Mouse (Mus musculus): Measurements from ENCODE around the gene 6030408B16Rik. TPM values are rescaled to one million over a fixed set of nuclear protein-coding genes. Genes with fewer than 3 reads are reported as not detected.
"Not testable (repeated sequence)": the region's sequence is repeated elsewhere in the genome, so short reads cannot be mapped to it uniquely, and the experiment has no call there.

Gene 6030408B16Rik
- polyA plus RNA-seq, 1 experiment from 2014 or later, result 0.13 TPM

- no peak overlapping the region for H3K27ac ChIP-seq (ENCODE audit: low read depth, low read length)
- no peak for ATAC-seq
- no peaks in the 10 kb centered on the region for H3K36me3 ChIP-seq (ENCODE audit: control insufficient read depth, insufficient read depth, low read length)
- H3K4me3 ChIP-seq (ENCODE audit: low read length), result no peak overlapping the region
- no peaks in the 10 kb centered on the region for H3K27me3 ChIP-seq (replicated peaks; ENCODE audit: control insufficient read depth, insufficient read depth, low read length)
- H3K4me1 ChIP-seq (ENCODE audit: control insufficient read depth, insufficient read depth, low read depth, low read length), result no peaks in the 10 kb centered on the region
- H3K9me3 ChIP-seq (ENCODE audit: control insufficient read depth, low read length), result no peaks in the 10 kb centered on the region
- whole genome bisulfite sequencing, result 91% methylated on average over 7 of the region's 7 CpGs
- H3K9ac ChIP-seq (ENCODE audit: low read depth, low read length), result no peak overlapping the region
- no peak overlapping the region for H3K4me2 ChIP-seq (ENCODE audit: low read length)
Measured at GRCm38 (mm10) chr15:101322640-101323039, 29.6 kb downstream of the 6030408B16Rik start.

- Histone ChIP-seq H3K27ac (ENCODE audit: low read depth, low read length) (no peak overlapping the region), H3K4me3 (ENCODE audit: low read length) (no peak overlapping the region), H3K36me3 (ENCODE audit: control insufficient read depth, insufficient read depth, low read length) (no peaks in the 10 kb centered on the region), H3K27me3 (replicated peaks; ENCODE audit: control insufficient read depth, insufficient read depth, low read length) (no peaks in the 10 kb centered on the region), H3K9me3 (ENCODE audit: control insufficient read depth, low read length) (no peaks in the 10 kb centered on the region), H3K4me1 (ENCODE audit: control insufficient read depth, insufficient read depth, low read depth, low read length) (no peaks in the 10 kb centered on the region), H3K9ac (ENCODE audit: low read depth, low read length) (no peak overlapping the region), H3K4me2 (ENCODE audit: low read length) (no peak overlapping the region)
- ATAC-seq, result no peak
- 93% methylated on average over 5 of the region's 5 CpGs for WGBS
Measured at GRCm38 (mm10) chr15:101323511-101323910, 30.5 kb downstream of the 6030408B16Rik start.

- not testable (repeated sequence) for H3K36me3 ChIP-seq (ENCODE audit: control insufficient read depth, insufficient read depth, low read length); H3K4me1 ChIP-seq (ENCODE audit: control insufficient read depth, insufficient read depth, low read depth, low read length); H3K4me2 ChIP-seq (ENCODE audit: low read length); H3K27me3 ChIP-seq (replicated peaks; ENCODE audit: control insufficient read depth, insufficient read depth, low read length); ATAC-seq; H3K27ac ChIP-seq (ENCODE audit: low read depth, low read length); H3K9me3 ChIP-seq (ENCODE audit: control insufficient read depth, low read length); H3K9ac ChIP-seq (ENCODE audit: low read depth, low read length); H3K4me3 ChIP-seq (ENCODE audit: low read length)
Measured at GRCm38 (mm10) chr15:101324409-101324808, 31.4 kb downstream of the 6030408B16Rik start.

GRCm38 (mm10) chr15:101325991-101326534, 33.1 kb downstream of the 6030408B16Rik start:
- WGBS, result 34% methylated on average over 10 of the region's 10 CpGs
- Histone ChIP-seq H3K36me3 (ENCODE audit: control insufficient read depth, insufficient read depth, low read length) (no peaks in the 10 kb centered on the region), H3K9me3 (ENCODE audit: control insufficient read depth, low read length) (no peaks in the 10 kb centered on the region), H3K27me3 (replicated peaks; ENCODE audit: control insufficient read depth, insufficient read depth, low read length) (no peaks in the 10 kb centered on the region), H3K4me3 (ENCODE audit: low read length) (no peak overlapping the region), H3K4me2 (ENCODE audit: low read length) (no peak overlapping the region), H3K4me1 (ENCODE audit: control insufficient read depth, insufficient read depth, low read depth, low read length) (no peaks in the 10 kb centered on the region), H3K27ac (ENCODE audit: low read depth, low read length) (no peak overlapping the region), H3K9ac (ENCODE audit: low read depth, low read length) (no peak overlapping the region)
- no peak for ATAC-seq

GRCm38 (mm10) chr15:101327282-101327681, 34.3 kb downstream of the 6030408B16Rik start:
- WGBS, result 4% methylated on average over 6 of the region's 6 CpGs
- peak; percentile 61 for ATAC-seq

GRCm38 (mm10) chr15:101328876-101329563, 36.0 kb downstream of the 6030408B16Rik start:
- Histone ChIP-seq H3K27ac (ENCODE audit: low read depth, low read length) (no peak overlapping the region), H3K4me2 (ENCODE audit: low read length) (no peak overlapping the region)

More at GRCm38 (mm10) chr15:101327282-101327681, 34.3 kb downstream of the 6030408B16Rik start:
- Histone ChIP-seq H3K36me3 (ENCODE audit: control insufficient read depth, insufficient read depth, low read length) (no peaks in the 10 kb centered on the region), H3K4me1 (ENCODE audit: control insufficient read depth, insufficient read depth, low read depth, low read length) (no peaks in the 10 kb centered on the region), H3K9ac (ENCODE audit: low read depth, low read length) (no peak overlapping the region), H3K27ac (ENCODE audit: low read depth, low read length) (no peak overlapping the region), H3K4me3 (ENCODE audit: low read length) (no peak overlapping the region), H3K9me3 (ENCODE audit: control insufficient read depth, low read length) (no peaks in the 10 kb centered on the region), H3K4me2 (ENCODE audit: low read length) (no peak overlapping the region), H3K27me3 (replicated peaks; ENCODE audit: control insufficient read depth, insufficient read depth, low read length) (no peaks in the 10 kb centered on the region)

GRCm38 (mm10) chr15:101329564-101329892, 36.5 kb downstream of the 6030408B16Rik start:
- WGBS, result 45% methylated on average over 3 of the region's 3 CpGs
- no peak overlapping the region for H3K4me2 ChIP-seq (ENCODE audit: low read length)
- no peak overlapping the region for H3K9ac ChIP-seq (ENCODE audit: low read depth, low read length)
- ATAC-seq, result no peak
- H3K4me3 ChIP-seq (ENCODE audit: low read length), result no peak overlapping the region
- no peaks in the 10 kb centered on the region for H3K27me3 ChIP-seq (replicated peaks; ENCODE audit: control insufficient read depth, insufficient read depth, low read length)
- no peaks in the 10 kb centered on the region for H3K9me3 ChIP-seq (ENCODE audit: control insufficient read depth, low read length)
- H3K27ac ChIP-seq (ENCODE audit: low read depth, low read length), result no peak overlapping the region
- H3K36me3 ChIP-seq (ENCODE audit: control insufficient read depth, insufficient read depth, low read length), result no peaks in the 10 kb centered on the region
- no peaks in the 10 kb centered on the region for H3K4me1 ChIP-seq (ENCODE audit: control insufficient read depth, insufficient read depth, low read depth, low read length)

More at GRCm38 (mm10) chr15:101328876-101329563, 36.0 kb downstream of the 6030408B16Rik start:
- H3K4me3 ChIP-seq (ENCODE audit: low read length), result no peak overlapping the region
- no peaks in the 10 kb centered on the region for H3K4me1 ChIP-seq (ENCODE audit: control insufficient read depth, insufficient read depth, low read depth, low read length)
- H3K27me3 ChIP-seq (replicated peaks; ENCODE audit: control insufficient read depth, insufficient read depth, low read length), result no peaks in the 10 kb centered on the region
- no peak overlapping the region for H3K9ac ChIP-seq (ENCODE audit: low read depth, low read length)
- no peaks in the 10 kb centered on the region for H3K9me3 ChIP-seq (ENCODE audit: control insufficient read depth, low read length)
- WGBS, result 58% methylated on average over 3 of the region's 3 CpGs
- no peak for ATAC-seq
- no peaks in the 10 kb centered on the region for H3K36me3 ChIP-seq (ENCODE audit: control insufficient read depth, insufficient read depth, low read length)

GRCm38 (mm10) chr15:101331090-101331489, 38.1 kb downstream of the 6030408B16Rik start:
- Histone ChIP-seq H3K4me2 (ENCODE audit: low read length) (no peak overlapping the region), H3K27me3 (replicated peaks; ENCODE audit: control insufficient read depth, insufficient read depth, low read length) (no peaks in the 10 kb centered on the region), H3K9me3 (ENCODE audit: control insufficient read depth, low read length) (no peaks in the 10 kb centered on the region), H3K4me3 (ENCODE audit: low read length) (no peak overlapping the region), H3K36me3 (ENCODE audit: control insufficient read depth, insufficient read depth, low read length) (no peaks in the 10 kb centered on the region), H3K9ac (ENCODE audit: low read depth, low read length) (no peak overlapping the region), H3K4me1 (ENCODE audit: control insufficient read depth, insufficient read depth, low read depth, low read length) (no peaks in the 10 kb centered on the region), H3K27ac (ENCODE audit: low read depth, low read length) (no peak overlapping the region)
- 81% methylated on average over 4 of the region's 4 CpGs for WGBS
- no peak for ATAC-seq

GRCm38 (mm10) chr15:101332370-101332769, 39.4 kb downstream of the 6030408B16Rik start:
- Histone ChIP-seq H3K4me1 (ENCODE audit: control insufficient read depth, insufficient read depth, low read depth, low read length) (no peaks in the 10 kb centered on the region), H3K9ac (ENCODE audit: low read depth, low read length) (no peak overlapping the region), H3K4me2 (ENCODE audit: low read length) (no peak overlapping the region), H3K27ac (ENCODE audit: low read depth, low read length) (no peak overlapping the region), H3K27me3 (replicated peaks; ENCODE audit: control insufficient read depth, insufficient read depth, low read length) (no peaks in the 10 kb centered on the region), H3K4me3 (ENCODE audit: low read length) (no peak overlapping the region), H3K36me3 (ENCODE audit: control insufficient read depth, insufficient read depth, low read length) (no peaks in the 10 kb centered on the region), H3K9me3 (ENCODE audit: control insufficient read depth, low read length) (no peaks in the 10 kb centered on the region)
- ATAC-seq, result no peak
- 71% methylated on average over 4 of the region's 4 CpGs for WGBS

All from hindbrain, embryonic 16.5 days (tissue).